Mouse (Mus musculus) ES-Bruce4 (cell line): Measurements from ENCODE around the gene Ifne.

Experiments used
- CTCF ChIP-seq: IDR thresholded peaks from one replicate; pipeline ENCODE4 v1.8.1; 2011; ENCODE audit warnings: low read depth, low read length
- EP300 ChIP-seq: IDR thresholded peaks from 2 replicates; pipeline ENCODE4 v1.6.1; 2011; ENCODE audit warnings: low read depth, low read length; ENCODE audit not compliant: insufficient read depth

DNA sequence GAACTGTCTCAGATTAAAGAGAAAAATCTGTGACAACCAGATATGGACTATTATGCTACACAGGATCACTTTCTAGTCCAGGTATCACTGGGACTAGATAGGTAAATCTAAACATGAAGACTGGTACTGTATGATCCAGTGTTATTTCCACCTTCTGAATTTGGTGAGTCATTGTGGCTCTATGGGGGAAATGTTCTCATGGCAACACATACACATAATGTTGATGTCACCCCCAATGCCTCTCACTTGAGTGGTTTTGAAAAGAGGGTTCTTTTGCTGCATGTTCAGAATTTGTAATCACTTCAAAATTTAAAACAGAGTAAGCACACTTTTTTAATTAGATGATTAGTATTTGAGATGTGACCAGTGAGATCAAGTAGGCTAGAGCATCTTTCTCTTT, 8.2 kb upstream of the Ifne start:
- no peak for TF ChIP-seq EP300
- TF ChIP-seq CTCF, result no peak
